Mouse (Mus musculus) kidney, postnatal 36 days (tissue): ENCODE results near the gene Gli1.
"Not testable (repeated sequence)": the region's sequence is repeated elsewhere in the genome, so short reads cannot be mapped to it uniquely, and the experiment has no call there.

ENCODE experiments used
- DNase-seq, 2 experiments: peaks; one replicate each; pipeline ENCODE4 v3.0.0; 2021 to 2022; ENCODE audit warnings: mixed read lengths in 2 of 2

The Gli1 gene

GRCm38 (mm10) chr10:127321621-127322020 lies 20.2 kb downstream of the Gli1 start, which contains the start of gene Arhgap9:
Gene Arhgap9 (plus strand): TSS chr10:127321964.
- no peak for DNase-seq

DNA sequence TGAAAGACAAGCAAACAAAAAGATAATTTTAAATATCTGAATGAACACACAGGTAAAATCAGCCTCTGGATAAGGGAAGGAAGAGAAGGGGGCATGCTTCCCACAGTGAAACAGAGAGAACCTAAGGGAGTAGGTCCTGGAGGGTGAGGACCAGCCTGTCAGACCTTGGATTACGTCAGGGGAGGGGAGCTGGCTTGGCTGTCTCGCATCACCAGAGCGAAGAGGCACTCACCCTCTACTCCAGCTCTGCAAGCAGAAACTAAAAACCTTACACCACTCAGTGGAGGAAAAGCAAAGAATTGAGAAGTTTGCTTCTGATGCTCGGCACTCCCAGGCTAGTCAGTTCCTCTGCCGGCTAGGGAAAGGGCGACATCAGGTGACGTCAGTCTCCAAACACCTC lies 21.8 kb downstream of the Gli1 start:
- no peak for DNase-seq

GRCm38 (mm10) chr10:127318009-127318408 lies 23.8 kb downstream of the Gli1 start:
- DNase-seq, result no peak

GRCm38 (mm10) chr10:127317277-127317676 lies 24.5 kb downstream of the Gli1 start:
- no peak for DNase-seq

DNA sequence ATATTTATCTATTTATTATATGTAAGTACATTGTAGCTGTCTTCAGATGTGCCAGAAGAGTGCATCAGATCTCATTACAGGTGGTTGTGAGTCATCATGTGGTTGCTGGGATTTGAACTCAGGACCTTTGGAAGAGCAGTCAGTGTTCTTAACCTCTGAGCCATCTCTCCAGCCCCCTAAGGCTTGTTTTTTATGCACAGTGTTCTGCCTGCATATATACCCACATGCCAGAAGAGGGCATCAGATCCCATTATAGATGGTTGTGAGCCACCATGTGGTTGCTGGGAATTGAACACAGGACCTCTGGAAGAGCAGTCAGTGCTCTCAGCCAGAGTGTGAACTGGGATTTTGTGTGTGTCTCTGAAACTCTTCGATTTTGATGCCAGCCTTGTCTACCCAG lies 26.8 kb downstream of the Gli1 start:
- DNase-seq, result not testable (repeated sequence)

DNA sequence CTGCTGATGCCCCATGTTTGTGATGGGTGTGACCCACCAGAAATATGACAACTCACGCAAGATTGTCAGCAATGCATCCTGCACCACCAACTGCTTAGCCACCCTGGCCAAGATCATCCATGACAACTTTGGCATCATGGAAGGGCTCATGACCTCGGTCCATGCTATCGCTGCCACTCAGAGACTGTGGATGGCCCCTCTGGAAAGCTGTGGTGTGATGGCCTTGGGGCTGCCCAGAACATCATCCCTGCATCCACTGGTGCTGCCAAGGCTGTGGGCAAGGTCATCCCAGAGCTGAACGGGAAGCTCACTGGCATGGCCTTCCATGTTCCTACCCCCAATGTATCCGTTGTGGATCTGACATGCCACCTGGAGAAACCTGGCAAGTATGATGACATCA lies 28.3 kb downstream of the Gli1 start:
- DNase-seq, result not testable (repeated sequence)

GRCm38 (mm10) chr10:127312858-127313257 lies 28.9 kb downstream of the Gli1 start:
- no peak for DNase-seq

DNA sequence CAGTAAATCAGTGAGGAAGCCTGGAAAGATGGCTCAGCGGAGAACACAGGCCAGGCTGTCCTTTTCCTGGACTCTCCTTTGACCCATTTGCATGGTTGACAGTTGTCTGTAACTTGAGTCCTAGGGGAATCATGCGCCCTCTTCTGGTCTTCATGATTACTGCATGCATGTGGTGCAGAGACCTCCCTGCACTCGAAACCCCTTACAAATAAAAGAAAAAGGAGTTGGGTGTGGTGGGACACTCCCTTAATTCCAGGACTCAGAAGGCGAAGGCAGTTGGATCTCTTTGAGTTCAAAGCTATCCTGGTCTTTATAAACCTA lies 29.5 kb downstream of the Gli1 start:
- peak; percentile 84 to 87 for DNase-seq

DNA sequence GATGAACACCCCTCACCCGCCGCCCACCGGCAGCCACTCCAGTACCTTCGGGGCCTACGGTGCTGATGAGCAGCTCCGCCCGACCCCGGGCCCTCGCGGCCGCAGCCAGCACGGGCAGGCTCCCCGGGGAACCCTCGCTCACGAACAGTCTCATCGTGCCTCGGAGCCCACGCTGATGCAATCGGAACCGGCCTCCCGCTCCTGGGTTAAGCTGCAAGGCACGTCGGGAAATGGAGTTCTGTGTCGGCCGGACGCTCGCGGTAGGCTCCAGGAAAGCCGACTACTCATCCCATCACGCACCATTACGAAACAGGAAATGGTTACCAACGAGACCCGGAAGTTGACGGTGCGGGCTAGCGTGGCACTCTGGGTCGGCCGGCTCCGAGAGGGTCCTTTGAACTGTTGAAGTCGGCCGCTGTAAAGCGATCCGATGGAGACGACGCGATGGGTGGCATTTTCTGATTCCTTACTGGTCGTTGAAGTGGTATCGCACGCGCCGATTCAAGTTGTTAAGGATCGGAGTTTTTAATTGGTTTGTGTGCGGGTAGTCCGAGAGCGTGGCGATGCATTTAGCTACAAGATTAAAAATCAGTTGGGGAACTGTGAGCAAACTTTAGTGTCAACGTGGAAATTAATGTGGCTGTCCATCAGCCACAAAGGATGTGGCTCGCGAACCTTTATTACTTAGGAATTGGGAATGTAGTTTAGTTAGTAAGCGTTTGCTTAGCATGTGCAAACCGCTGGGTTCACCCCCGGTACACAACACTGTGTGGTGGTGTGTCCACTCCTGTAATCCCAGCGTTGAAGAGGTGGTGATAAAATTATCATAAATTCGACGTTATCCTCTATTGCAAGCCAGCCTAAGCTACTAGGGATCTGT lies 30.1 kb downstream of the Gli1 start, which contains the start of gene Mars:
Mars (minus strand) TSS at position 311 of the 880 bp plus-strand sequence.
- DNase-seq, result peak; percentile 95 to 98

- DNase-seq, result no peak
Measured at GRCm38 (mm10) chr10:127310523-127311475, 31.0 kb downstream of the Gli1 start.

DNA sequence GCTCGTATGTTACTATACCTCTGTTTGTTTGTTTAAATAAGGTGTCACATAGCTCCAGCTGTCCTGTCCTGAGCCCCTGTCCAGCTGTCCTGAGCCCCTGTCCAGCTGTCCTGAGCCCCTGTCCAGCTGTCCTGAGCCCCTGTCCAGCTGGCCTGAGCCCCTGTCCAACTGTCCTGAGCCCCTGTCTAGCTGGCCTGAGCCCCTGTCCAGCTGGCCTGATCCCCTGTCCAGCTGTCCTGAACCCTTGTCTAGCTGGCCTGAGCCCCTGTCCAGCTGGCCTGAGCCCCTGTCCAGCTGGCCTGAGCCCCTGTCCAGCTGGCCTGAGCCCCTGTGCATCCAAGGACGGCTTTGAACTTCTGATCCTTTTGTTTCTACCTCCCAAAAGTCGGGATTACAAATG lies 32.6 kb downstream of the Gli1 start:
- not testable (repeated sequence) for DNase-seq

GRCm38 (mm10) chr10:127303136-127303535 lies 38.6 kb downstream of the Gli1 start:
- DNase-seq, result no peak

- DNase-seq, result no peak
Measured at GRCm38 (mm10) chr10:127300361-127300760, 41.4 kb downstream of the Gli1 start.

- DNase-seq, result no peak
Measured at GRCm38 (mm10) chr10:127297015-127297871, 44.5 kb downstream of the Gli1 start.

GRCm38 (mm10) chr10:127295986-127296794 lies 45.6 kb downstream of the Gli1 start:
- no peak for DNase-seq

GRCm38 (mm10) chr10:127294895-127295510 lies 46.8 kb downstream of the Gli1 start:
- DNase-seq, result peak in 1 of 2 experiments; percentile 24

- no peak for DNase-seq
Measured at GRCm38 (mm10) chr10:127293590-127294113, 48.1 kb downstream of the Gli1 start.

DNA sequence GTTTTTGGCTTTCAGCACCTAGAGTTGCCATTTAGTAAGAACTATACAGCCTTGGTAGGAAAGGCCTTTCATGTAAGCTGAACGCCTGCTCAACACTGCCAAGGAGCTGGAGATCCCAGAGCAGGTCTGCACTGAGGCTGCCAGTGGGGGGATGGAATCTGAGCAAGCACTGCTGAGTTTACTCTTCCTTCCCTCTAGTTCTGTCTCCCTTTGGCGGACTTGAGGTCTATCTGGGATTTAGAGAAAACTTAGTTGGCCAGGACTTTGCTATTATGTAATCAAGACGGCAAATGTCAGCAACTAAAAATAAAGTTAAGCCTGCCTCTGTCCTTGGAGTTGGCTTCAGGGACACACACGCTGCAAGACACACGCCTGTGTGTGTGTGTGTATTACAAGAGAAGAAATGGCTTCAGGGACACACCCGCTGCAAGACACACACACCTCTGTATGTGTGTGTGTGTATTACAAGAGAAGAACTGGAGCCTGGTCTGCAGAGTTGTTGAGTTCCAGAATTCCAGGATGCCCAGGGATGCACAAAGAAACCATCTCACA lies 48.7 kb downstream of the Gli1 start:
- DNase-seq, result peak; percentile 43 to 53

DNA sequence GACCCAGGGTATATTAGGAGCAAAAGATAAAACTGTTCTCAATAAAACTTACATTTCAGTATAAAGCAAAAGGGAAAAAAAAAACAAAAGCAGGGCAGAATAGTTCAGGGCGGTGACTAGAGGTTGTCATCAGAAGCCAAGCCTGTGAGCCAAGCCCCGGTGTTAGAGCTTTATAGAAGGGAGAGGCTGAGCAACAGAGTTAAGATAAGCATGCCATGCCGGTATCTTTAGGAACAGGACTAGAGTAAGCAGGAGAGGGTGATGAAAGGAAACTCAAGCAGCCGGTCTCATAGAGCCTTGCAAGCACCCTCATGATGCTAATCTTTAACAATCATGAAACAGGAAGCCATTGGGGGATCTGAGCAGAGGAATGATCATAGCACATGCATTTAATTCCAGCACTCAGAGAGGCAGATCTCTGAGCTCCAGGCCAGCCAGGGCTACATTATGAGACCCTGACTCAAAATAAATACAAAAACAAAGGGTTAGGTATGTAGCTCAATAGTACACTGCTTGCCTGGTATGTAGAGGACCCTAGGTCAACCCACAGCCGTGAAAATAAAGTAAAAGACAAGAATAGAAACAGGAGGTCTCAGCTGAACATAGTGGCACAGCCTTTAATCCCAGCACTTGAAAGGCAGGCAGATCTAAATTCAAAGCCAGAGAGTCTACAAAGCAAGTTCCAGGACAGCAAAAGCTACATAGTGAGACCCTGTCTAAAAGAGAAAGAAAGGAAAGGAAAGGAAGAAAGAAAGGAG lies 49.7 kb downstream of the Gli1 start:
- no peak for DNase-seq
